Mouse (Mus musculus) gonadal fat pad, adult 2 months (tissue): ENCODE measurements around the gene Marcksl1. TPM values are rescaled to one million over a fixed set of nuclear protein-coding genes. Genes with fewer than 3 reads are reported as not detected.

Experiments
- DNase-seq: peaks from one replicate; pipeline ENCODE4 v3.0.0-alpha.2; 2012; ENCODE audit warnings: low read depth
- polyA plus RNA-seq: library from polyadenylated mRNA; depleted of rRNA; stranded (reverse); fragments of >200 nt; gene quantifications from 2 replicates; pipeline ENCODE4 v1.2.3, GENCODE M21; 2012; rRNA removed

Gene Marcksl1
- polyA plus RNA-seq, 1 experiment, result 29.9 TPM

- DNase-seq, result no peak
Observed at GRCm38 (mm10) chr4:129557256-129557808, 44.0 kb downstream of the Marcksl1 start.

DNA sequence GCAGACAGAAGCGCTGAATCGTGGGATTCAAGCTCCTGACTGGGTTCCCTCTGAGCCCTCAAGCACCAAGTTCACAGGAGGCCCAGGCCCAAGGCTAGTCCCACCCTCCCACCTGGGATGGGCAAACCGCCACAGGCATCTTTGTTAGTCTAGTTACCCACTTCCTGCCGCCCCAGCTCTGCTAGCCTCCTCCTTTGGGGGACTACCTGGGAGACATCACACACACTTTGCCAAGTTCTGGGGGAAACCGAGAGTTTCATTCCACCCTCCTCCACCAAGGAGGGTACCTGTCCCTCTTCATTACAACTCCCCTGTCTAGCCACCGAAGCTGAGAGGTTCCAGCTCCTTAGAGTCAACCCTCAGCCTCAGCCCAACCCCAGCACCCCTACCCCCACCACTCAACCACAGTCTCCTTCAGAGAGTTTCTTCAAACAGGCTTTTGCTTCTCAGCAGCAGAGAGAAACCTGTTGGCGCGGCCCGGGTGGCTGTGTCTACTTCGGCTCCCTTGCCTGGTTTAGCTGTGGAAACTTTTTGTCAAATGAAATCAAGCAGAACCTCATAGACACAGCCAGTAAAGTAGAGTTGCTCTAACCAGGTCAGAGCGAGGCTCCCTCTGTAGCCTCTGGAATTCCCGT lies 45.1 kb downstream of the Marcksl1 start:
- DNase-seq, result no peak

- no peak for DNase-seq
Observed at GRCm38 (mm10) chr4:129561184-129561583, 47.8 kb downstream of the Marcksl1 start.

GRCm38 (mm10) chr4:129563718-129564117 lies 50.3 kb downstream of the Marcksl1 start:
- DNase-seq, result no peak

- DNase-seq, result no peak
Observed at GRCm38 (mm10) chr4:129565139-129565538, 51.8 kb downstream of the Marcksl1 start.

Other genes starting within 250 kb of the Marcksl1 start
- 1.4 and 2.0 TPM in 2 replicates for gene Sync, start 226.0 kb upstream of the Marcksl1 start, polyA plus RNA-seq
- 36.1 and 36.6 TPM in 2 replicates for gene Rbbp4, start 178.2 kb upstream of the Marcksl1 start, polyA plus RNA-seq
- 27.3 and 31.3 TPM in 2 replicates for gene Zbtb8os, start 177.9 kb upstream of the Marcksl1 start, polyA plus RNA-seq
- gene Zbtb8a, start 135.5 kb upstream of the Marcksl1 start, polyA plus RNA-seq, result 12.9 and 14.1 TPM in 2 replicates
- gene Zbtb8b, start 72.7 kb upstream of the Marcksl1 start, polyA plus RNA-seq, result 1.3 and 1.6 TPM in 2 replicates
- 22.3 and 27.9 TPM in 2 replicates for gene Bsdc1, start 52.0 kb upstream of the Marcksl1 start, polyA plus RNA-seq
- gene Tssk3, start 22.6 kb upstream of the Marcksl1 start, polyA plus RNA-seq, result 0.72 and 2.5 TPM in 2 replicates
- 4.8 and 7.1 TPM in 2 replicates for gene Fam229a, start 22.4 kb upstream of the Marcksl1 start, polyA plus RNA-seq
- 50.9 and 79.7 TPM in 2 replicates for gene Hdac1, start 29.1 kb downstream of the Marcksl1 start, polyA plus RNA-seq
- 3.0 and 3.2 TPM in 2 replicates for gene Lck, start 60.1 kb downstream of the Marcksl1 start, polyA plus RNA-seq
- gene Fam167b, start 65.0 kb downstream of the Marcksl1 start, polyA plus RNA-seq, result 4.0 and 4.6 TPM in 2 replicates
- gene Eif3i, start 87.1 kb downstream of the Marcksl1 start, polyA plus RNA-seq, result 503 and 580 TPM in 2 replicates
- gene Tmem234, start 87.1 kb downstream of the Marcksl1 start, polyA plus RNA-seq, result 220 and 221 TPM in 2 replicates
- 5.6 and 6.3 TPM in 2 replicates for gene Dcdc2b, start 100.7 kb downstream of the Marcksl1 start, polyA plus RNA-seq
- gene Iqcc, start 105.5 kb downstream of the Marcksl1 start, polyA plus RNA-seq, result 46.8 and 47.9 TPM in 2 replicates
- gene Ccdc28b, start 110.4 kb downstream of the Marcksl1 start, polyA plus RNA-seq, result 32.3 and 43.8 TPM in 2 replicates
- gene Txlna, start 127.5 kb downstream of the Marcksl1 start, polyA plus RNA-seq, result 29.3 and 34.8 TPM in 2 replicates
- gene Kpna6, start 159.2 kb downstream of the Marcksl1 start, polyA plus RNA-seq, result 32.3 and 42.7 TPM in 2 replicates
- 27.5 and 32.5 TPM in 2 replicates for gene Tmem39b, start 183.3 kb downstream of the Marcksl1 start, polyA plus RNA-seq
- 10.5 and 20.3 TPM in 2 replicates for gene Khdrbs1, start 228.7 kb downstream of the Marcksl1 start, polyA plus RNA-seq